Comparison of ENCODE assay signal across 9 mouse cellular contexts in the genomic region with DNA sequence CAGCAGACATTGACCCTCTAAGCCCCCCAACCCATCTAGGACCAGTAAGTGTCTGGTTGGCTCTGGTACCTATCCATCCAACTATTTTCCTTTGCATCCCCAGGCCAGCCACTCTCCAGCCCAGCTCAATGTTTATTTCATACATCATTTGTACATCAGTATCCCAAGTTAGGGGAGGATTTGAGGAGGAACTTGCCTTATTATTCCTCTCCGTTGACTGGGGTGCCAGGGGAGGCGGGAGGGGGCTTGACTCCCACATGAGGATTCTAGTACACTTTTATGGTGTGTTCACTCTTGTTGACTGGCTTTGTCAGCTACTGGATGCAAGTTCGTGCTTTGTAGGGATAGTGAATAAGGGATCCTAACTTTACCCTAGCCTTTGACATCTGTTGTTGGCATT. TPM values are rescaled to one million over a fixed set of nuclear protein-coding genes. Genes with fewer than 3 reads are reported as not detected.
A peak's percentile ranks its signal among the peaks of the same experiment; 100 is the strongest.
DNase-seq lines count a peak whose midpoint lies in the region; ATAC-seq lines count a peak whose summit lies in the region.
"Had no signal": no experiment of that assay in that cellular context is flagged by ENCODE, and none has a peak within 500 bp of the region (broad histone marks: within the 10 kb centered on the region; RNA-seq: fewer than 3 reads in every experiment).

No protein-coding gene starts in this region.

- H3K27ac ChIP-seq in lung, embryonic 16.5 days (ENCODE audit: low read length): no peak overlapping the region
- H3K27ac ChIP-seq in limb, embryonic 10.5 days: peak overlapping the region; percentile 99; the same call in 1 of the 2 replicates
- 0 out of 2 replicates have a peak overlapping the region, but pooled peaks have one; percentile 0 for H3K27ac ChIP-seq in neural tube, embryonic 15.5 days (replicated peaks)

- H3K36me3 ChIP-seq in lung, embryonic 16.5 days (ENCODE audit: control insufficient read depth, insufficient read depth, low read length): no peaks in the 10 kb centered on the region
- peaks cover 33% of the 10 kb centered on the region for H3K36me3 ChIP-seq in limb, embryonic 10.5 days
- no peaks in the 10 kb centered on the region for H3K36me3 ChIP-seq in neural tube, embryonic 15.5 days

- H3K27me3 ChIP-seq in lung, embryonic 16.5 days (ENCODE audit: control insufficient read depth, insufficient read depth, low read depth, low read length): no peaks in the 10 kb centered on the region
- no peaks in the 10 kb centered on the region for H3K27me3 ChIP-seq in limb, embryonic 10.5 days (ENCODE audit: low read depth, poor library complexity, severe bottlenecking)
- H3K27me3 ChIP-seq in neural tube, embryonic 15.5 days (replicated peaks): no peaks in the 10 kb centered on the region

- H3K4me3 ChIP-seq in lung, embryonic 16.5 days (ENCODE audit: low read length): peak overlapping the region; percentile 96
- H3K4me3 ChIP-seq in limb, embryonic 10.5 days: peak overlapping the region; percentile 100
- peak overlapping the region; percentile 84 for H3K4me3 ChIP-seq in neural tube, embryonic 15.5 days (replicated peaks)

- H3K9me3 ChIP-seq in lung, embryonic 16.5 days (ENCODE audit: control insufficient read depth, low read length): no peaks in the 10 kb centered on the region
- H3K9me3 ChIP-seq in limb, embryonic 10.5 days (replicated peaks): no peaks in the 10 kb centered on the region
- no peaks in the 10 kb centered on the region for H3K9me3 ChIP-seq in neural tube, embryonic 15.5 days (replicated peaks)

- H3K9ac ChIP-seq in lung, embryonic 16.5 days (ENCODE audit: low read length): peak overlapping the region; percentile 99; the same call in 1 of the 2 replicates
- H3K9ac ChIP-seq in neural tube, embryonic 15.5 days (replicated peaks): peak overlapping the region; percentile 99

- peak overlapping the region; percentile 90 for H3K4me2 ChIP-seq in lung, embryonic 16.5 days (ENCODE audit: low read depth, low read length)
- peak overlapping the region; percentile 77 for H3K4me2 ChIP-seq in neural tube, embryonic 15.5 days

- peaks cover 24% of the 10 kb centered on the region for H3K4me1 ChIP-seq in lung, embryonic 16.5 days (replicated peaks; ENCODE audit: control insufficient read depth, insufficient read depth, low read length)
- H3K4me1 ChIP-seq in limb, embryonic 10.5 days: peaks cover 38% of the 10 kb centered on the region
- peaks cover 55% of the 10 kb centered on the region for H3K4me1 ChIP-seq in neural tube, embryonic 15.5 days

- 54% methylated on average over 3 of the region's 3 CpGs for WGBS in lung, embryonic 16.5 days
- WGBS in limb, embryonic 10.5 days: 84% methylated on average over 3 of the region's 3 CpGs
- 50% methylated on average over 3 of the region's 3 CpGs for WGBS in neural tube, embryonic 15.5 days

- no peak for ATAC-seq in lung, embryonic 16.5 days (ENCODE audit: low read depth)
- ATAC-seq in neural tube, embryonic 15.5 days (ENCODE audit: low FRiP score): no peak

- peak; percentile 31 for DNase-seq in cerebellum, adult 11-12 months
- DNase-seq in cerebellum, postnatal 14 days: no peak
- DNase-seq in lung, adult 18-20 months: no peak
- DNase-seq in limb, embryonic 10.5 days (ENCODE audit: low spot score): no peak
- no peak for DNase-seq in thymus, adult 18-20 months
- no peak for DNase-seq in left cerebral cortex, adult 9 months (ENCODE audit: low spot score in 2 of 2)
- DNase-seq: layer of hippocampus, postnatal 36 days had no signal

RNA-seq across cellular contexts. Expression of a gene that starts 6.6 kb away (rescaled TPM):
- polyA plus RNA-seq in lung, embryonic 16.5 days (2015; fragmentation: Nextera tagmentation; extraction: Ambion mirVana): 10.7 and 10.9 TPM in 2 replicates
- polyA plus RNA-seq in limb, embryonic 10.5 days (2016; fragmentation: Nextera tagmentation; extraction: Ambion mirVana): 13.5 and 14.6 TPM in 2 replicates
- polyA plus RNA-seq in neural tube, embryonic 15.5 days (2015; fragmentation: Nextera tagmentation; extraction: Ambion mirVana): 15.7 and 16.7 TPM in 2 replicates

RNA-seq across cellular contexts. Expression of a gene that starts 9.4 kb away (rescaled TPM):
- 50.4 and 54.4 TPM in 2 replicates for polyA plus RNA-seq in lung, embryonic 16.5 days (2015; fragmentation: Nextera tagmentation; extraction: Ambion mirVana)
- 53.2 and 63.4 TPM in 2 replicates for polyA plus RNA-seq in limb, embryonic 10.5 days (2016; fragmentation: Nextera tagmentation; extraction: Ambion mirVana)
- polyA plus RNA-seq in neural tube, embryonic 15.5 days (2015; fragmentation: Nextera tagmentation; extraction: Ambion mirVana): 76.5 and 81.6 TPM in 2 replicates

RNA-seq across cellular contexts. Expression of a gene that starts 21.3 kb away (rescaled TPM):
- polyA plus RNA-seq in lung, embryonic 16.5 days (2015; fragmentation: Nextera tagmentation; extraction: Ambion mirVana): 0.31 and 0.98 TPM in 2 replicates
- polyA plus RNA-seq in limb, embryonic 10.5 days (2016; fragmentation: Nextera tagmentation; extraction: Ambion mirVana): 1.5 and 2.4 TPM in 2 replicates
- not detected in 2 replicates for polyA plus RNA-seq in neural tube, embryonic 15.5 days (2015; fragmentation: Nextera tagmentation; extraction: Ambion mirVana)

RNA-seq across cellular contexts. Expression of a gene that starts 21.6 kb away (rescaled TPM):
- polyA plus RNA-seq in lung, embryonic 16.5 days (2015; fragmentation: Nextera tagmentation; extraction: Ambion mirVana): 379 and 400 TPM in 2 replicates
- 257 and 295 TPM in 2 replicates for polyA plus RNA-seq in limb, embryonic 10.5 days (2016; fragmentation: Nextera tagmentation; extraction: Ambion mirVana)
- 503 and 540 TPM in 2 replicates for polyA plus RNA-seq in neural tube, embryonic 15.5 days (2015; fragmentation: Nextera tagmentation; extraction: Ambion mirVana)

RNA-seq across cellular contexts. Expression of a gene that starts 34.8 kb away (rescaled TPM):
- 0.53 and 0.62 TPM in 2 replicates for polyA plus RNA-seq in lung, embryonic 16.5 days (2015; fragmentation: Nextera tagmentation; extraction: Ambion mirVana)
- polyA plus RNA-seq in limb, embryonic 10.5 days (2016; fragmentation: Nextera tagmentation; extraction: Ambion mirVana): 0.03 and 0.10 TPM in 2 replicates
- polyA plus RNA-seq in neural tube, embryonic 15.5 days (2015; fragmentation: Nextera tagmentation; extraction: Ambion mirVana): 0.14 and 0.22 TPM in 2 replicates
